Mouse (Mus musculus): ENCODE results near the gene Gli2. TPM values are rescaled to one million over a fixed set of nuclear protein-coding genes. Genes with fewer than 3 reads are reported as not detected.

Gli2 gene
- polyA plus RNA-seq, 2 experiments = 23.0 to 31.5 TPM

GRCm38 (mm10) chr1:118830658-118831057 lies 222.8 kb downstream of the Gli2 start:
- no peak for DNase-seq (ENCODE audit: low spot score)
- no peaks in the 10 kb centered on the region for H3K9me3 ChIP-seq (ENCODE audit: control insufficient read depth, low read length)
- no peaks in the 10 kb centered on the region for H3K27me3 ChIP-seq (ENCODE audit: control insufficient read depth, insufficient read depth, low read length)
- TF ChIP-seq POLR2A (IDR thresholded peaks at IDR 0.05; ENCODE audit: borderline replicate concordance, extremely low read depth, insufficient read depth, insufficient read length) = no peak
- no peak overlapping the region for H3K4me3 ChIP-seq (replicated peaks; ENCODE audit: low read length)
- peaks cover 16% of the 10 kb centered on the region for H3K4me1 ChIP-seq (ENCODE audit: control insufficient read depth, insufficient read depth, low read length)
- H3K4me2 ChIP-seq (replicated peaks; ENCODE audit: low read depth, low read length, severe bottlenecking) = no peak overlapping the region
- peaks cover 30% of the 10 kb centered on the region for H3K36me3 ChIP-seq (ENCODE audit: control insufficient read depth, insufficient read depth, low read length)
- no peak overlapping the region for H3K9ac ChIP-seq (ENCODE audit: low read depth, low read length, severe bottlenecking)
- 73% methylated on average over 5 of the region's 5 CpGs for WGBS
- no peak for ATAC-seq (ENCODE audit: low FRiP score, low read depth)
- H3K27ac ChIP-seq (replicated peaks; ENCODE audit: low read depth, low read length) = no peak overlapping the region

- ATAC-seq (ENCODE audit: low FRiP score, low read depth) (0 out of 2 replicates have a peak, but pooled peaks have one; percentile 7), DNase-seq (ENCODE audit: low spot score) (peak; percentile 51)
- H3K4me2 ChIP-seq (replicated peaks; ENCODE audit: low read depth, low read length, severe bottlenecking) = no peak overlapping the region
- no peak overlapping the region for H3K9ac ChIP-seq (ENCODE audit: low read depth, low read length, severe bottlenecking)
- H3K27me3 ChIP-seq (ENCODE audit: control insufficient read depth, insufficient read depth, low read length) = no peaks in the 10 kb centered on the region
- no peak for TF ChIP-seq POLR2A (IDR thresholded peaks at IDR 0.05; ENCODE audit: borderline replicate concordance, extremely low read depth, insufficient read depth, insufficient read length)
- no peaks in the 10 kb centered on the region for H3K9me3 ChIP-seq (ENCODE audit: control insufficient read depth, low read length)
- H3K36me3 ChIP-seq (ENCODE audit: control insufficient read depth, insufficient read depth, low read length) = no peaks in the 10 kb centered on the region
- 33% methylated on average over 11 of the region's 11 CpGs for WGBS
- peak overlapping the region; percentile 85 for H3K27ac ChIP-seq (replicated peaks; ENCODE audit: low read depth, low read length)
- no peak overlapping the region for H3K4me3 ChIP-seq (replicated peaks; ENCODE audit: low read length)
- H3K4me1 ChIP-seq (ENCODE audit: control insufficient read depth, insufficient read depth, low read length) = peaks cover 30% of the 10 kb centered on the region
Measured at GRCm38 (mm10) chr1:118826614-118827013, 226.8 kb downstream of the Gli2 start.

- H3K4me2 ChIP-seq (replicated peaks; ENCODE audit: low read depth, low read length, severe bottlenecking) = peak overlapping the region; percentile 33
Measured at GRCm38 (mm10) chr1:118825467-118826219, 227.8 kb downstream of the Gli2 start.

GRCm38 (mm10) chr1:118825035-118825434 lies 228.4 kb downstream of the Gli2 start:
- no peak overlapping the region for H3K4me3 ChIP-seq (replicated peaks; ENCODE audit: low read length)
- TF ChIP-seq POLR2A (IDR thresholded peaks at IDR 0.05; ENCODE audit: borderline replicate concordance, extremely low read depth, insufficient read depth, insufficient read length) = no peak
- H3K4me2 ChIP-seq (replicated peaks; ENCODE audit: low read depth, low read length, severe bottlenecking) = peak overlapping the region; percentile 33
- no peaks in the 10 kb centered on the region for H3K27me3 ChIP-seq (ENCODE audit: control insufficient read depth, insufficient read depth, low read length)
- H3K9ac ChIP-seq (ENCODE audit: low read depth, low read length, severe bottlenecking) = no peak overlapping the region
- no peaks in the 10 kb centered on the region for H3K9me3 ChIP-seq (ENCODE audit: control insufficient read depth, low read length)
- ATAC-seq (ENCODE audit: low FRiP score, low read depth) = no peak; the same call in 1 of the 2 replicates
- no peak for DNase-seq (ENCODE audit: low spot score)
- 21% methylated on average over 3 of the region's 3 CpGs for WGBS
- H3K36me3 ChIP-seq (ENCODE audit: control insufficient read depth, insufficient read depth, low read length) = no peaks in the 10 kb centered on the region
- peaks cover 30% of the 10 kb centered on the region for H3K4me1 ChIP-seq (ENCODE audit: control insufficient read depth, insufficient read depth, low read length)
- peak overlapping the region; percentile 85 for H3K27ac ChIP-seq (replicated peaks; ENCODE audit: low read depth, low read length)

More at GRCm38 (mm10) chr1:118825467-118826219, 227.8 kb downstream of the Gli2 start:
- Histone ChIP-seq H3K4me3 (replicated peaks; ENCODE audit: low read length) (no peak overlapping the region), H3K36me3 (ENCODE audit: control insufficient read depth, insufficient read depth, low read length) (no peaks in the 10 kb centered on the region), H3K4me1 (ENCODE audit: control insufficient read depth, insufficient read depth, low read length) (peaks cover 30% of the 10 kb centered on the region), H3K27me3 (ENCODE audit: control insufficient read depth, insufficient read depth, low read length) (no peaks in the 10 kb centered on the region), H3K9ac (ENCODE audit: low read depth, low read length, severe bottlenecking) (no peak overlapping the region), H3K9me3 (ENCODE audit: control insufficient read depth, low read length) (no peaks in the 10 kb centered on the region), H3K27ac (replicated peaks; ENCODE audit: low read depth, low read length) (peak overlapping the region; percentile 85)
- peak; percentile 91 for ATAC-seq (ENCODE audit: low FRiP score, low read depth)
- no peak for TF ChIP-seq POLR2A (IDR thresholded peaks at IDR 0.05; ENCODE audit: borderline replicate concordance, extremely low read depth, insufficient read depth, insufficient read length)
- peak; percentile 82 for DNase-seq (ENCODE audit: low spot score)
- 5% methylated on average over 31 of the region's 31 CpGs for WGBS

GRCm38 (mm10) chr1:118822258-118822657 lies 231.2 kb downstream of the Gli2 start:
- Histone ChIP-seq H3K9ac (ENCODE audit: low read depth, low read length, severe bottlenecking) (no peak overlapping the region), H3K27me3 (ENCODE audit: control insufficient read depth, insufficient read depth, low read length) (no peaks in the 10 kb centered on the region), H3K9me3 (ENCODE audit: control insufficient read depth, low read length) (no peaks in the 10 kb centered on the region), H3K4me2 (replicated peaks; ENCODE audit: low read depth, low read length, severe bottlenecking) (no peak overlapping the region), H3K4me3 (replicated peaks; ENCODE audit: low read length) (no peak overlapping the region), H3K27ac (replicated peaks; ENCODE audit: low read depth, low read length) (no peak overlapping the region), H3K36me3 (ENCODE audit: control insufficient read depth, insufficient read depth, low read length) (no peaks in the 10 kb centered on the region), H3K4me1 (ENCODE audit: control insufficient read depth, insufficient read depth, low read length) (peaks cover 28% of the 10 kb centered on the region)
- DNase-seq (ENCODE audit: low spot score) (no peak), ATAC-seq (ENCODE audit: low FRiP score, low read depth) (no peak)
- TF ChIP-seq POLR2A (IDR thresholded peaks at IDR 0.05; ENCODE audit: borderline replicate concordance, extremely low read depth, insufficient read depth, insufficient read length) = no peak
- WGBS = 97% methylated on average over 2 of the region's 2 CpGs
